Mouse (Mus musculus) bone marrow, adult 2 months (tissue): ENCODE measurements around the gene A830031A19Rik.

Experiments used
- CTCF ChIP-seq: fragments of 200-500 bp; IDR thresholded peaks from 2 replicates; pipeline ENCODE4 v1.5.1; 2011; ENCODE audit warnings: low read length, control low read depth; ENCODE audit not compliant: control insufficient read depth, insufficient read depth
- POLR2A ChIP-seq: fragments of 200-500 bp; IDR thresholded peaks from 2 replicates; pipeline ENCODE4 v1.6.1; 2011; ENCODE audit warnings: low read depth, mild to moderate bottlenecking, control low read depth, low read length, borderline replicate concordance; ENCODE audit not compliant: control insufficient read depth

- no peak for TF ChIP-seq CTCF
- no peak for TF ChIP-seq POLR2A
Observed at GRCm38 (mm10) chr11:24016647-24017179, 58.1 kb downstream of the A830031A19Rik start.
